Mouse (Mus musculus) stomach, embryonic 16.5 days (tissue): ENCODE data around the gene Ssbp3. TPM values are rescaled to one million over a fixed set of nuclear protein-coding genes. Genes with fewer than 3 reads are reported as not detected.
A peak's percentile ranks its signal among the peaks of the same experiment; 100 is the strongest.

Experiments
- ATAC-seq: fragments of 200-750 bp; cut with Nextera tagmentation; 2 replicates; pipeline ENCODE4 v1.8.0; 2017; ENCODE audit warnings: moderate number of reproducible peaks, moderate TSS enrichment; ENCODE audit not compliant: insufficient read depth, low FRiP score
- H3K27ac ChIP-seq: fragments of 300-500 bp; sonication (generic); 2 replicates; pipeline ENCODE4 v1.5.1; 2014; ENCODE audit warnings: low read length
- H3K27me3 ChIP-seq: fragments of 300-500 bp; sonication (generic); 2 replicates; pipeline ENCODE4 v1.6.1; 2014; ENCODE audit warnings: low read length, control low read depth, mixed read lengths; ENCODE audit not compliant: control insufficient read depth, insufficient read depth
- H3K36me3 ChIP-seq: fragments of 300-500 bp; sonication (generic); 2 replicates; pipeline ENCODE4 v1.6.1; 2014; ENCODE audit warnings: low read length; ENCODE audit not compliant: control insufficient read depth, insufficient read depth
- H3K4me1 ChIP-seq: fragments of 300-500 bp; sonication (generic); 2 replicates; pipeline ENCODE4 v1.6.1; 2014; ENCODE audit warnings: low read length, control low read depth, mixed read lengths; ENCODE audit not compliant: control insufficient read depth, insufficient read depth
- H3K4me2 ChIP-seq: fragments of 300-500 bp; sonication (generic); 2 replicates; pipeline ENCODE4 v1.6.1; 2014; ENCODE audit warnings: low read depth, low read length, mixed read lengths
- H3K4me3 ChIP-seq: fragments of 300-500 bp; sonication (generic); replicated peaks from 2 replicates; pipeline ENCODE4 v1.5.1; 2014; ENCODE audit warnings: mild to moderate bottlenecking, low read length
- H3K9ac ChIP-seq: fragments of 300-500 bp; sonication (generic); 2 replicates; pipeline ENCODE4 v1.6.1; 2014; ENCODE audit warnings: low read length
- H3K9me3 ChIP-seq: fragments of 300-500 bp; sonication (generic); replicated peaks from 2 replicates; pipeline ENCODE4 v1.6.1; 2016; ENCODE audit warnings: low read length, control low read depth; ENCODE audit not compliant: control insufficient read depth
- WGBS: fragments of 180-500 bp; shearing (Covaris S2); extraction: QIAGEN DNeasy Blood & Tissue Kit; methylation state at CpG from one replicate; pipeline ENCODE4 v1.1.7; 2014; 5-methylcytosine and 5-hydroxymethylcytosine counted together
- polyA plus RNA-seq: library from polyadenylated mRNA; unstranded; fragments of >200 nt; fragmentation: Nextera tagmentation; extraction: Ambion mirVana; gene quantifications from 2 replicates; pipeline ENCODE4 v1.2.1, GENCODE M21; 2015

The Ssbp3 gene
- polyA plus RNA-seq, 1 experiment from 2014 or later: 52.8 TPM

GRCm38 (mm10) chr4:107012005-107012478, 101.5 kb downstream of the Ssbp3 start:
- Histone ChIP-seq H3K4me3 (no peak overlapping the region), H3K36me3 (no peaks in the 10 kb centered on the region), H3K27ac (no peak overlapping the region), H3K27me3 (no peaks in the 10 kb centered on the region), H3K9ac (no peak overlapping the region), H3K9me3 (no peaks in the 10 kb centered on the region), H3K4me2 (no peak overlapping the region), H3K4me1 (peaks cover 11% of the 10 kb centered on the region)
- 70% methylated on average over 13 of the region's 13 CpGs for WGBS
- ATAC-seq: peak; percentile 15; the same call in 1 of the 2 replicates

- Histone ChIP-seq H3K4me2 (no peak overlapping the region), H3K4me1 (peaks cover 11% of the 10 kb centered on the region), H3K27me3 (no peaks in the 10 kb centered on the region), H3K27ac (no peak overlapping the region), H3K9me3 (no peaks in the 10 kb centered on the region), H3K9ac (no peak overlapping the region), H3K36me3 (no peaks in the 10 kb centered on the region), H3K4me3 (no peak overlapping the region)
- WGBS: 87% methylated on average over 3 of the region's 3 CpGs
- ATAC-seq: no peak
Observed at GRCm38 (mm10) chr4:107012574-107012973, 102.1 kb downstream of the Ssbp3 start.

GRCm38 (mm10) chr4:107013119-107013816, 102.8 kb downstream of the Ssbp3 start:
- 0 out of 2 replicates have a peak overlapping the region, but pooled peaks have one; percentile 2 for H3K9ac ChIP-seq
- no peaks in the 10 kb centered on the region for H3K27me3 ChIP-seq
- peaks cover 14% of the 10 kb centered on the region for H3K4me1 ChIP-seq
- H3K4me3 ChIP-seq: no peak overlapping the region
- H3K9me3 ChIP-seq: no peaks in the 10 kb centered on the region
- WGBS: 83% methylated on average over 6 of the region's 6 CpGs
- H3K4me2 ChIP-seq: no peak overlapping the region
- H3K27ac ChIP-seq: no peak overlapping the region
- H3K36me3 ChIP-seq: no peaks in the 10 kb centered on the region
- ATAC-seq: no peak

GRCm38 (mm10) chr4:107013817-107014260, 103.3 kb downstream of the Ssbp3 start:
- Histone ChIP-seq H3K4me1 (peaks cover 20% of the 10 kb centered on the region), H3K9me3 (no peaks in the 10 kb centered on the region), H3K27ac (no peak overlapping the region; the same call in 1 of the 2 replicates), H3K36me3 (no peaks in the 10 kb centered on the region), H3K4me3 (no peak overlapping the region), H3K4me2 (no peak overlapping the region), H3K27me3 (no peaks in the 10 kb centered on the region), H3K9ac (0 out of 2 replicates have a peak overlapping the region, but pooled peaks have one; percentile 2)
- no peak for ATAC-seq
- WGBS: 83% methylated on average over 9 of the region's 9 CpGs

- Histone ChIP-seq H3K4me1 (peaks cover 27% of the 10 kb centered on the region), H3K4me2 (no peak overlapping the region), H3K9ac (peak overlapping the region; percentile 38), H3K9me3 (no peaks in the 10 kb centered on the region), H3K27me3 (no peaks in the 10 kb centered on the region), H3K27ac (peak overlapping the region; percentile 56), H3K4me3 (no peak overlapping the region), H3K36me3 (no peaks in the 10 kb centered on the region)
- WGBS: 46% methylated on average over 13 of the region's 13 CpGs
- ATAC-seq: peak; percentile 14; the same call in 1 of the 2 replicates
Observed at GRCm38 (mm10) chr4:107015971-107016511, 105.5 kb downstream of the Ssbp3 start.

GRCm38 (mm10) chr4:107017257-107017656, 106.8 kb downstream of the Ssbp3 start:
- Histone ChIP-seq H3K4me3 (no peak overlapping the region), H3K4me1 (peaks cover 27% of the 10 kb centered on the region), H3K9me3 (no peaks in the 10 kb centered on the region), H3K27ac (no peak overlapping the region), H3K27me3 (no peaks in the 10 kb centered on the region), H3K36me3 (no peaks in the 10 kb centered on the region), H3K9ac (no peak overlapping the region), H3K4me2 (no peak overlapping the region)
- no peak for ATAC-seq

GRCm38 (mm10) chr4:107018521-107018920, 108.0 kb downstream of the Ssbp3 start:
- no peak overlapping the region for H3K9ac ChIP-seq
- 52% methylated on average over 3 of the region's 3 CpGs for WGBS

GRCm38 (mm10) chr4:107019027-107019426, 108.5 kb downstream of the Ssbp3 start:
- Histone ChIP-seq H3K4me1 (peaks cover 27% of the 10 kb centered on the region), H3K9me3 (no peaks in the 10 kb centered on the region), H3K4me2 (no peak overlapping the region), H3K27ac (peak overlapping the region; percentile 3; the same call in 1 of the 2 replicates), H3K4me3 (no peak overlapping the region), H3K27me3 (no peaks in the 10 kb centered on the region), H3K9ac (no peak overlapping the region), H3K36me3 (no peaks in the 10 kb centered on the region)
- ATAC-seq: no peak
- 42% methylated on average over 7 of the region's 7 CpGs for WGBS

More at GRCm38 (mm10) chr4:107018521-107018920, 108.0 kb downstream of the Ssbp3 start:
- Histone ChIP-seq H3K27me3 (no peaks in the 10 kb centered on the region), H3K4me2 (no peak overlapping the region), H3K4me3 (no peak overlapping the region), H3K27ac (peak overlapping the region; percentile 3; the same call in 1 of the 2 replicates), H3K36me3 (no peaks in the 10 kb centered on the region), H3K4me1 (peaks cover 27% of the 10 kb centered on the region), H3K9me3 (no peaks in the 10 kb centered on the region)
- no peak for ATAC-seq

- peaks cover 29% of the 10 kb centered on the region for H3K4me1 ChIP-seq
- 62% methylated on average over 5 of the region's 5 CpGs for WGBS
- no peaks in the 10 kb centered on the region for H3K36me3 ChIP-seq
- no peaks in the 10 kb centered on the region for H3K9me3 ChIP-seq
- ATAC-seq: no peak
- H3K4me2 ChIP-seq: no peak overlapping the region
- no peaks in the 10 kb centered on the region for H3K27me3 ChIP-seq
- H3K4me3 ChIP-seq: no peak overlapping the region
- H3K9ac ChIP-seq: no peak overlapping the region
- no peak overlapping the region for H3K27ac ChIP-seq
Observed at GRCm38 (mm10) chr4:107020287-107021000, 109.9 kb downstream of the Ssbp3 start.
